Mouse (Mus musculus): ENCODE results near the gene Atp5j2.
"Not testable (repeated sequence)": the region's sequence is repeated elsewhere in the genome, so short reads cannot be mapped to it uniquely, and the experiment has no call there.

The Atp5j2 gene

DNA sequence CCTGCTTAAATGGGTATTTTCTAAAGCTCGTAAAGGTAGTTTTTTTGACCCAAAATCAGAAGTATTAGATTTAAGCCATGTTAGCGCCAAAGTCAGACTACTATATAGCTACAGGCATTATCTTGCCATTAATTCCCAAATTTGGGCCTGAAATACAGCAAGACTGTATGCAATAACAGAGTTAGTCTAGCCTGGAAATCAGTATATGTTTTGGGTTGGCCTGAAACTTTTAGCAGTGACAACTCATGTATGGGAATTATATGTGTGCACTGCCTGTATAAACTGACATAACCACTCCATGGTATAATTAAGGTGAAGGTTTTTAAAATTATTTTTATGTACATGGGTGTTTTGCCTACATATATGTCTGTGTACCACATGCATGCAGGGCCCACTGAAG lies at the start of gene Atp5j2:
Gene Atp5j2 (minus strand): TSS at position 101 of the 400 bp plus-strand sequence.
- DNase-seq = no peak

DNA sequence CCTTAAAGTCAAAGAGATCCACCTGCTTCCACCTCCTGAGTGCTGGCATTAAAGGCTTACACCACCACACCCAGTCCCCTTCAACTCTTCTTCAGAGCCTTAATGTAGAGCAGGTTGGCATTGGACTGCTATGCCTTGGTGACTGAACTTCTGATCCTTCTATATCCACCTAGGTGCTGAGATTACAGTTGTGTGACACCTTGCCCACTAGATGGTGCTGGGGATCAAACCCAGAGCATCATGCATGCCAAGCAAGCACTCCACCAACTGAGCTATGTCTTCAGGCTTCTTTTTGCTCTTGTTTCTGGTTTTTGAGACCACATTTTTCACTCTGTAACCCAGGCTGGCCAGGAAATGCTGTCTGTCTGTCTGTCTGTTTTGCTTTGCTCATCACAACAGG lies 42.8 kb upstream of the Atp5j2 start:
- no peak for DNase-seq

DNA sequence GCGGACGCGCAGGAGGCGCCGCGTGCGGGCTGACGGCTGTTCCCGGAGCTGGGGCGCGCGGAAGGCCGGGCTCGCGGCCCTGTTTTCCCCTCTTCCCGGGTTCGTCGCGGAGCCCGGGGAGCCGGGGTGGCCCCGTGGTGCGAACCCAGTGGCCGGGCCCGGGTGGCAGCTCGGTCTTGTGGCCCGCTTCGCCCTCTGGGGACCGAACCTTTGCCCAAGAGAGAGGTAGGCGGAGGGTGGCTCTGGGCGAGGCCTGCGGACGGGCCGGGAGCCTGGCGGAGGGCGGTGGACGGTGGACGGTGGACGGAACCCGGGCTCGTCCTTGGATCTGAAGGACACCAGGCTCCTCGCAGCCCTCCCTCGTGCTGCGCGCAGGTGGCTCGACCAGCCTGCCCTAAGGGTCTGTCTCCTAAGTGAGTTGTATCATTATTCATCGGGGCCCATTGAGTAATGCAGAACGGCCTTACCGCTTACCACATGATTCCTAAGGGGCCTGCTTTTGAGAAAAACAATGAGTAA lies 40.1 kb upstream of the Atp5j2 start:
- no peak for DNase-seq

DNA sequence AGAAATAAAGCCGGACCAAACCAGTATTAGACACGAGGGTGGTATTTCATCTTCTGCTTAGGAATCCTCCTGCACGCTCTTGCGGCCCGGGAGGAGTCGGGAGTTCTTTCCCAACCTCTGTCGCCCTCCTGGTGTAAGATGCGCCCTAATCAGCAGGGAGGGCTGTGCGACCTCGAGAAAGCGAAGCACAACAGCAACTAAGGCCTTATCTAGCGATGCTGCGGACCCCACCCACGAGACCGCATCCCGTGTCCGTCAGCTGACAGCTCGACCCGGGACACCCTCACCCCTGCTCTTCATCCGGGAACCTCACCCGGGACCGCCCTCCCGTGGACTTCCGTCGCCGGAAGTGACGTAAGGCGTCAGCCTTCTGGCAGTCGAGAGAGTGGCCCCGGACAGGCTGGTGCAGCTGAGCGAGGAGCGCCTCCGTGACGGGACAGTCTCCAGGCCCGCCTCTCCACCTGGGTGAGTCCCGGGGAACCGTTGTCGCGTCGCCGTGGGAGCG lies 39.6 kb upstream of the Atp5j2 start, which contains the start of gene Zfp655:
Gene Zfp655 (plus strand): TSS at position 349 of the 505 bp plus-strand sequence.
- peak; percentile 95 to 97 for DNase-seq

DNA sequence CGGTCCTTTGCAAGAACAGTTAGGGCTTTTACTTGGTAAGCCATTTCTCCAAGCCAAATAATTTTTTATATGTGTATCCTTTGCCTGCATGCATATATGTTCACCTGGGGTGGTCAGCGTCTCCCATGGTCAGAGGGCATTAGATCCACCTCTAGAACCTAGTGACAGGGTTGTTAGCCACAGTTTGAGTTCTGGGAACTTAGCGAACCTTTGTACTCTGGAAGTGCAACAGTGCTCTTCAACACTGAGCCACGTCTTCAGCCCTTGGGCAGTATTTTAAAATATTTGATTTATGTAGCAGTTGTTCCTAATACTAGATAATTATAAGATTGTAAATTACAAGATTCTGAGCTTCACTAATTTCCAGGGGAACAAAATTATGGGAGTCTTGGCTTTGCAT lies 38.8 kb upstream of the Atp5j2 start:
- no peak for DNase-seq

DNA sequence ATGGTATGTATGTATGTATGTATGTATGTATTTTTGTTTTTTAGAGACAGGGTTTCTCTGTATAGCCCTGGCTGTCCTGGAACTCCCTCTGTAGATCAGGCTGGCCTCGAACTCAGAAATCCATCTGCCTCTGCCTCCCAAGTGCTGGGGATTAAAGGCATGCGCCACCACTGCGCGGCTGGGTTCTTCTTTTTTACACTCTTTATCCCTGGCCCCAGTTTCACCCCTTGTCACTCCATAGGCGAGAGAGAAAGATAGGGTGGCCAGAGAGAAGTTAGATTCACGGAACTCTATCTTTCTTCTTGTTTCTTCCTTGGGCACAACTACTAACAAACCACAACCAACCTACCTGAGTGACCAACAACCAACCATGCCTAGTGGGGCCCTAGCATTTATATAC lies 37.4 kb upstream of the Atp5j2 start:
- not testable (repeated sequence) for DNase-seq

DNA sequence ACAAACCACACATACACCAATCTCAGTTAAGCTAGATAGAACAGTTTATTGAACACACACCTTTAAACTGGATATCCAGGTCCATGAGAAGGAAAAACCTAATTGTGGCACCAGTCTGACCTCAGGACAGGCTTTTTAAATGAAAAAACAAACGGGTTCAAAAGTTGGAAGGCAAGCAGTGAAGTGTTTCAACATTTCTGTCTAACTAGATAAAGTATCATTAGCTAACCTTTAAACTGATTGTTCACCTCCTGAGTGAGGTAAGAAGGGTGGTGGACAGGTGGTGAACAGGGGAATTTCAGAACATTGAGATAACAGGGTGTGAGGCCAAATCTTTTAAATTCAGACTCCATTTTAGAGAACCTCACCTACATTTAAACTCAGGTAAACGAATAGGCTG lies 34.6 kb upstream of the Atp5j2 start:
- no peak for DNase-seq

DNA sequence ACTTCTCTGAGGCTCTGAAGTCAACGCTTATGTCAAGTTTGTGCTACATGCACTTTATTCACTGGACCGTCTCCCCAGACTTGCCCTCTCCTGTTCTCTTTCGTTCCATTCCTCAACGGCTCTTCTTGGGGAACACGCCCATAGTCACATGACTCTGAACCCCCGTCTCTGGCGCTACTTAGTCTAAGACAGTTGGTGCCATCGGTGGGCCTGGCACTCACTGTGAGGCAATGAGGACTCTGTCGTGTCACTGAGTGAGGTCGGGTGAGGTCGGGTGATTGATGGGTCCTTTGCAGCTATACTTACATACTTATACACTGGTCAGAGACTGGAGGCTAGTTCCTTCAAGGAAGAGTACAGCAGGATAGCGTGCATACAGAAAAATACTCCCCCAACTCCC lies 31.5 kb upstream of the Atp5j2 start:
- DNase-seq = no peak

DNA sequence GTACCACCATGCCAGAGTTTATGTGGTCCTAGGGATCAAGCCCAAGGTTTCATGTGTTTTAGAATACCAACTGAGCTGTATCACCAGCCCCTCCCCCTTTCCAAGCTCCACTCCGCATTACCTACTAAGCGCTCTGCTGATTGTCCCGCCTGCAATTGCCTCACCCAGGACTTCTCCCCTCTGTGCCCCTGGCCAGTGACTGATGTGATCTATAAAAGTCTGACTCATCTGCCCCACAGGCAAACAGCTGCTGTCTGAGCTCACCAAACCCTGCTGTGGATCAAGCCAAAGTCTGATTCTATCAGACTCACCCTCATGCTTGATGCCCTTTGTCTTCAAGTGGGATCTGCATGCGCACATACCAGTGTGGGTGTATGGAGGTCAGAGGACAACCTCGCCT lies 31.0 kb upstream of the Atp5j2 start:
- DNase-seq = no peak

DNA sequence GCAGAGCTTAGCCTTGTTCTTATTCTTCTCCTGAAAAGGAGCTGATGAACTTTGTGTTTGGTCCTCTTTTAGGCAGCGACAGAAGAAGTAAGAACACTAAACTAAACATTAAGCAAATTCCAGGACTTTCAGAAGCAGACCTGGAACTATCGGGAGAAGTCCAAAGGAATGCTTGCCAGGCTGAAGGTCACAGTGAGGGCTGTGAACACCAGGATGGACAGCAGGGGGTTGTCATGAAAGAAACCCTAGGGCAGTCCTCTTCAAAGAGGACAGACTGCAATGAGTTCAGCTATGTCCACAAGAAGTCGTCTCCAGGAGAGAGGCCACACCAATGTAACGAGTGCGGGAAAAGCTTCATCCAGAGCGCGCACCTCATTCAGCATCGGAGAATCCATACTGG lies 28.1 kb upstream of the Atp5j2 start:
- no peak for DNase-seq

DNA sequence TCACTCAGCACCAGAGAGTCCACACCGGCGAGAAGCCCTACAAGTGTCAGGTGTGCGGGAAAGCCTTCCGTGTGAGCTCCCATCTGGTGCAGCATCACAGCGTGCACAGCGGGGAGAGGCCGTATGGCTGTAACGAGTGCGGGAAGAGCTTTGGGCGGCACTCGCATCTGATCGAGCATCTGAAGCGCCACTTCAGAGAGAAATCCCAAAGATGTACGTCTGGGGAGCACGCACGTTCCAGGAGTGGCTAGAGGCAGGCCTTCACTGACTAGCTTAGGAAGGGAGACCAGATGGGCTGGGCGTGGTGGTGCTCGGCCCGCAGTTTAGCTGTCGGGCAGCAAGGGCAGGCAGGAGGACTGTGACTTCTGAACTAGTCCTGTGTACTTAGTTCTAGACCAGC lies 26.8 kb upstream of the Atp5j2 start:
- DNase-seq = no peak

DNA sequence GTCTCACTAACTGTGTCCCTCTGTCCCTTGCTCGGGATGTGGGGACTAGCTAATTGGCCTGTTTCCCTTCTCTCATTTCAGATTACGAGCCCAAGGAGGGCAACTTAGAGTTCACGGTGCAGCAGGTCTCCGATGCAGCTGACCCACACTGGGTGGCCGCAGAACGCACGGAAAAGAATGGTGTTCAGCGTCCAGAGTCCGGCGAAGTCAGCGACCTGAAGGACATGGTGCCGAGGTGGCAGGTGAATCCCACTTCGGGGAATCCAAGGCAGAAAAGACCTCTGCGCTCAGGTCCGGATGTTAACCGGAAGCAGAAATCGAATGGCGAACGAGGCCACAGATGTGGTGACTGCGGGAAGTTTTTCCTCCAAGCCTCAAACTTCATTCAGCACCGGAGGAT lies 26.3 kb upstream of the Atp5j2 start:
- DNase-seq = no peak

DNA sequence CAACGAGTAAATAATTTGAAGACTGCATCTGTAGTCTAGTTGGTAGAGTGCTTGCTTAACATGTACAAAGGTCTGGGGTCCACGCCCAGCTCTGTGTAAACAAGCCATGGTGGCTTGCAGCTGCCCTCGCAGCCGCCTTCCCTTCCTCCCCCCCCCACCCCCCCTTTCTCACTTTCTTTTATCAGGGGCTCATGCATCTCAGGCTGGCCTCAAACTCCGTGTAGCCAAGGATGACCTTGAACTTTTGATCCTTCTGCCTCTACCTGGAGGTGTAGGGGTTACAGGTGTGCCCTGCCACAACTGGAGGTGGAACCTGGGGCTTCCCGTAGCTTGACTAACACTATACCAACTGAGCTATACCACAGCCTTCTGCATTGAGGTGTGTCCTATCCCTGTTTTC lies 25.9 kb upstream of the Atp5j2 start:
- DNase-seq = no peak

DNA sequence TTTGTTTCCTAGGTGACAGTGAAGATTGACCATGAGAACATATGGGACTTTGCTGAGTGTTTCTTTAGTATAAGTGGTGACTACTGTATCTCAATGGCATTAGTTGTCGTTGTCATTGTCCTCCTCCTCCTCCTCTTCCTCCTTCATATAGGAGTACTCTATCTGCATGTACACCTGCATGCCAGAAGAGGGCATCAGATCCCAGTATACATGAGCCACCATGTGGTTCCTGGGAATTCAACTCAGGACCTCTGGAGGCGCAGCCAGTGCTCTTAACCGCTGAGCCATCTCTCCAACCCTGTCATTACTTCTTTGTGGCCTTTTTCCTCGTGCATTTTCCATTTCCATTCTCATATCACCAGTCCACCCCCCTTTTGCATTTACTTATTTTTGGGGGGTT lies 22.8 kb upstream of the Atp5j2 start:
- DNase-seq = no peak

DNA sequence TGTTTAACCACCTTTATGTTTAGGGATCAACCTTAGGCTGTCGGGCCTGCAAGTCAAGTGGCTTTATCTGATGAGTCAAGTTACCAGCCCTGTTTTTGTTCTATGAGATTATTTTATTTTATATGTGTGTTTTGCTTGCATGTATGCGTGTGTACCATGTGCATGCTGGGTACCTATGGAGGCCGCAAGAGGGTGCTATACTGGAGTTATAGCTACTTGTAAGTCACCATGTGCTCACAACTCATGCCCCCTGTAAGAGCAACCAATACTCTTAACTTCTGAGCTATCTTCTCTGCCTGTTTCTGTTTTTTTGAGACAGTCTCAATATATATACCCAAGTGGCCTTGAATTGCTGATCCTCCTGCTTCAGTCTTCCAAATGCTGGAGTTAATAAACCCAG lies 21.6 kb upstream of the Atp5j2 start:
- no peak for DNase-seq

DNA sequence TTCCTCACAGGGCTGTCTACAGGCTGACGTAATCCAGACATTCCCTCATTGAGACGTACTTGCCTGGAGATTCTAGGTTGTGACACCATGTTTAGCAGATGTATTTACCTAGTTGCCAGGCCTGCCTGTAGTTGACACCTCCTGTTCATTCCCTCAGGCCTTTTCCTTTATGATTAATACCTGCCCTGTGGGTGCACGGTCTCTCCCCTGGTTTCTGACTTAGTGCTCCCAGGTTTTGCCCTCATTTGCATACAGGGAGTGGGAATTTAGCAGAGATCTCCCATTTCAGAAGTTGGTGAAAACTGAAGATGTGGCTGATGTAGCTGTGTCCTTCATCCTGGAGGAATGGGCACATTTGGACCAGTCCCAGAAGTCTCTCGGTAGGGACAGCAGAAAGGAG lies 20.4 kb upstream of the Atp5j2 start:
- DNase-seq = no peak

DNA sequence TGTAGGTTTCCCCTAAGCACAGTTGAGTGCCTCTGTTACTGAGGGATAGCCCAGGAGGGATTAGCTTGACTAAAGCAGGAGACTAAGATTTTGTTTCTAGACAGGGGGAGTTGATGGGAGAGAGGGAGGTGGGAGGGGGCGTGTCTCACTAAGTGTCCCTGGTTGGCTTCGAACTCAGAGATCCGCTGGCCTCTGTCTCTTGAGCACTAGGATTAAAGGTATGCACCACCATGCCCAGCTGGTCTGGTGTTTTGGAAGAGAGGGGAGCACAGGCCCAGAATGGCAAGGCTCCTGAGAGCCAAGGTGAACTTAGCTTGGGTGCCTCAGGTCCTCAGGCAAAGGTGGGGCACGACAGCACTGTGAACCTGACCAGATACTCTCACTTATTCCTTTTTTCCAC lies 19.5 kb upstream of the Atp5j2 start:
- DNase-seq = no peak

DNA sequence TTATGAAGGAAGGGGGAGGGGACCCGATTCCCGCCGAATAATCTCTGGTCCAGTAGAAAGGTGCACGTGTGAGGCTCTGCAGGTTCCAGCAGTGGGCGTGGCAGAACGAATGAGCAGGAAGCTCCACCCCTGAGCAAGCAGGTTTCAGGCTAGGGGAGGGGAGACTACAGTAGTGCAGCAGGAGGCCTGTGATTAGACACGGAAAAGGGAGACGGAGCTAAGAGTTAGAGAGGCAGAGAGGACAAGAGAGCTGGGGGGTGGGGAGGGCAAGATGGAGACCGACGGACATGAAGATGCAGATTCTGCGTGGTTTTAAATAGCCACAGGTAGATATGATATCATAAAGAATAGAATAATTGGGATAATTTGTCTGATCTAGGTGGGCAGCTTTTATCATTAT lies 16.5 kb upstream of the Atp5j2 start:
- not testable (repeated sequence) for DNase-seq

DNA sequence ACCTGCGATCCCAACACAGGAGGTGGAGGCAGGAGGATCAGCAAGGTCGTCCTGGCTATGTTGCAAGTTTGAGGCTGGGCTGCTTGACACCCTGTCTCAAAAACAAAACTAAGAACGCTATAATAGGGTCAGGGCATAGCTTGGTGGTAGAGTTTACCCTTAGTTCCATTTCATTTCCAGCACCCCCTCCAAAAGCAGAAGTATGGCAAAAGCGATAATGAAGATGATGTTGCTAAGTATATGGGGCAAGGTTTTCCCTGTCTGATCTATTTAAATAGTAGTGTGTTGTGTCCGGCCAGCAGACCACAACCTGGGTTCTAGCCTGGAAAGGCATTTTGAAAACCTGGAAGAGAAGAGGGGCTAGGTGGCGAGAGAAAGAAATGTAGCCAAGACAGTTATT lies 16.1 kb upstream of the Atp5j2 start:
- no peak for DNase-seq

DNA sequence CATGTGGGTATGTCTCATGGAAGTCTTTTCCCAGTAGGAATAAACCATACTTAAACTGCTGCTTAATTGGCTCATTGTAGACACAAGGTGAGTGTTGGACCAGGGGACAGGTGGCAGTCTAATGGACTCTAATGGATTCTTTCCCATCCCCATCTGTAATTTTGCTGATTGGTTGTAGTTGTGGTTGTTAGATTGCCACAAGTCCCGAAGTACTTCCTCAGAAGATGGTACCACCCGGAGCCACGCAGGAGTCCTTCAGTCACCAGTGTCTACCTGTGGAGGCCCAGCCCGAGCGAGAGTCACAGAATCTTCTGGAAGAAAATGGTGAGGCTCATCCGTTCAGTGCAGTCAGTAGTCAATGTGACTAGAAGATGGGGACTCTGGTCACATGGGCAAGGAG lies 15.5 kb upstream of the Atp5j2 start:
- DNase-seq = no peak

DNA sequence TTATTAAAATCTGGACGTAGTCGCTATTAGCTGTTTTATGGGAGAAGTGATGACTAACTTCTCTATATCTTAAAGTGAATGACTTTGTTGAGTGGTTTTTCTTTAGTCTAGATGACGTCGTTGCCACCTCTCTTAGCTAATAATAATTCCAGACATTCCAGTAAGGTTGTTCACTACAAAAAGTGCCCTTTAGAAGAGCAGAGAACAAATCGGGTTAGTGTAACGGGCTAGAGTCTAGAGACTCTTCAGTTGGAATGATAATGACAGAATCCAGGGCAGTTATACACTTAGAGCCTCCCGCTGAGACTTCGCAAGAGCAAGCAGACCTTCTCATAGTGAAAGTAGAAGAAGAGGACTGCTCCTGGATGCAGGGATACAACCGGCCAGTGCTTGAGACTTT lies 13.2 kb upstream of the Atp5j2 start:
- DNase-seq = no peak

DNA sequence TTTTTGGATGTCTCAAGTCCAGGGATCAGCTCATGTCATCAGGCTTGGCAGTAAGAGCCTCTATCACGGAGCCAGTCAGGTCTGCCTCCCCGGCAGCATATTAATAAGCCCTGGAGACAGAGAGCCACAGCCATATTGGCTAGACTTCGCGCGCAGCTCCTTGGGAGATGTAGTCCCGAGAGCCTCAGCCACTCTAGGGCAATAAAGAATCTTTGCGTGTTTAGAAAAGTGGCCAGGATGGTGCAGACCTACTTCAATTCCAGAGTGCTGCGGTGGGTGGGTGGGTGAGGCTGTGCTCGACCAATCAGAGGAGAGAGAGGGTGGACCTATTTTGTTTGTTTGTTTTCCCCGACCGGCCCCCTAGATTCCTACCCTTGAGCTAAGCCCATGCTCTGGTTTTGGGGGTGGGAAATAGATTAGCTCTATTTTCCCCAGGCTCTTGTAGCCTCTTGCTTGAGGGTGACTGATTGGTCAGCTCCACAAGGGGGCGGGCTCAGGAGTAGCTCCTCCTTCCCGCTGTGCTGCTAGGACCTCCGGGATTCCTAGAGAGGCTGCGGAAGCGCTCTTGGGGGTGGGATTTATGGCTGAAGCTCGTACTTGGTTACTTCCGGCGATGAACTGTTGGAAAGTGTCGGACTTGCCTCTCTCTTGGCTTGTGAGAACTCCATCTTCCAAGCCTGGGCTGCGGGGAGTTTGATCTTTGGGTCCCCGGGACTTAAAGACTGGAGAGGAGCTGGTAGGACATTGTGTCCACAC lies 12.3 kb upstream of the Atp5j2 start, which contains the start of gene Zkscan5:
Gene Zkscan5 (plus strand): TSS at position 627 of the 756 bp plus-strand sequence.
- DNase-seq = peak; percentile 96 to 97

DNA sequence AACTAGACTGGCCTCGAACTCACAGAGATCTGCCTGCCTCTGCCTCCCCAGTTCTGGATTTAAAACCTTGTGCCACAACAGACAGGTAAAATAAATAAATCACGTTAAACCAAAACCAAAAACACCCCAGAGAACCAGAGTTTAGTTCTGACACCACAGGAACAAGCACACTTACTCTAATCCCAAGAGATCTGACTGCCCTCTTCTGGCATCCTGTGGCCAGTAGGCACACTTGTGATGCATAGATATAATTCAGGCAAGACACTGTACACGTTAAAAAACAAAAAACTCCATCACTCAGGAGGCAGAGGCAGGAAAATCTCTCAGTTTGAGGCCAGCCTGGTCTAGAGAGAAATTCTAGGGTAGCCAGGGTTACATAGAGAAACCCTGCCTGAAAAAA lies 10.6 kb upstream of the Atp5j2 start:
- no peak for DNase-seq

DNA sequence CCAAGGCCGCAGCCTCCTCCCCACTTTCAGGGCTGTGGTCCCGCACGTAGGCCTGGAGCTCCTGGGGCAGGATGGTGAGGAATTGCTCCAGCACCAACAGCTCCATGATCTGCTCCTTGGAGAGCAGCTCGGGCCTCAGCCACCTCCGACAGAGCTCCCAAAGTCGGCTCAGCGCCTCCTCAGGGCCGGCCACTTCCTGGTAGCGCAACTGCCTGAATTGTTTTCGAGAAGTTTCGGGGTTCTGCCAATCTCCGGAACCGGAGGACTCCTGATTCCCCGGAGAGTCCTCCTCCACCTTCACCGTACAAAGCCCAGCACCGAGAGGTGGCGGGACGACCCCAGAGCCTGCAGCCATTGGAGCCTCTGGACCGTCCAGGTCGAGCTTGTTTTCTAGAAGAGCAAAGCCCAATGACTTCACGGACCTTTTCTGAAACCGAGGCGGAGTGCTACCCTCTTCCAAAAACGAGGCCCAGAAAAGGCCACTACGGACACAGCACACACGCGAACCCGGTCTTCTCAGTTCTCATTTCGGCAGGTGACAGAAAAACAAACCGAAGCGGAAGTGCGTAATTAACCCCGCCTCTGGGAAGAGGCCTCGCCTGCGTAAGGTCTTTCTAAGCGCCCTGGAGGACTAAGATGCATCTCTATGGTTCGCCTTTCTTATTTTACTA lies 9.6 kb upstream of the Atp5j2 start, which contains the start of gene Zkscan14:
Gene Zkscan14 (minus strand): TSS at position 548 of the 671 bp plus-strand sequence.
- DNase-seq = peak; percentile 33 to 64
